22 mouse cellular contexts compared by ENCODE assay signal in the genomic region with DNA sequence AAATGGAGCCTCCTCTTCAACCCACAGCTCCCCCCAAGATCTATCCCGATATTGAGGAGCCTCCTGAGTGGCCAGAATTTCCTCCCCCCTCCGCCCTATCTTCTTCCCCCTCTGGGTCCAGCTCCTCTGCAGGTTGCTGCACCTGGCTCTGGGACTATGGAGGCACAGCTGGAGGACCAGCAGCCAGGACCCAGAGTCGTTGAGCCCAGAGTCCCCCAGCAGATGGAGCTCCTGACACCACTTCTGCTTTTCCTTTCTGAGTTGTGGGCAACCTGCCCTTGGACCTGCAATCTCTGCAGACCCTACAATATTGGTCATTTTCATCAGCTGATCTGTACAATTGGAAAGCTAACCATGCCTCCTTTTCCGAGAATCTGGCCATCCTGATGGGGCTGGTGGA.
A peak's percentile ranks its signal among the peaks of the same experiment; 100 is the strongest.
DNase-seq lines count a peak whose midpoint lies in the region; ATAC-seq and TF ChIP-seq lines count a peak whose summit lies in the region.
"Had no signal": no experiment of that assay in that cellular context is flagged by ENCODE, and none has a peak within 500 bp of the region (broad histone marks: within the 10 kb centered on the region; RNA-seq: fewer than 3 reads in every experiment).

No protein-coding gene starts in this region.

- H3K4me3 ChIP-seq in layer of hippocampus, adult 2 months, result no peak overlapping the region
- H3K4me3 ChIP-seq: embryonic facial prominence, embryonic 13.5 days; gastrocnemius, adult 2 months; heart, embryonic 10.5 days; hindbrain, embryonic 13.5 days had no signal

- ATAC-seq in megakaryocyte progenitor cell, adult 5-6 weeks (replicated peaks; ENCODE audit: poor library complexity), result peak; percentile 29; the same call in 1 of the 2 replicates
- ATAC-seq: activated CD4-positive, CD25-positive, alpha-beta regulatory T cell, adult 4 months; forebrain, embryonic 14.5 days; hindbrain, postnatal 0 days had no signal

- DNase-seq in layer of hippocampus, adult 2 months (ENCODE audit: low spot score in 2 of 2), result no peak
- DNase-seq in layer of hippocampus, postnatal 25 days (ENCODE audit: extremely low spot score in 1 of 2, low spot score in 1 of 2), result no peak
- DNase-seq in R1 (ENCODE audit: low read depth, low spot score), result peak; percentile 4
- DNase-seq in brain, embryonic 14.5 days (ENCODE audit: low read depth), result no peak
- no peak for DNase-seq in cerebellum, postnatal 14 days
- no peak for DNase-seq in gastrocnemius, postnatal 25 days
- DNase-seq: adrenal gland, postnatal 14 days; cerebellum, adult 18-20 months; cerebellum, postnatal 36 days; gastrocnemius, adult 2 months; gastrocnemius, postnatal 36 days; heart, adult 11 months; heart, postnatal 10 days; heart, postnatal 4 days; kidney, adult 11 months had no signal

- no peak for TF ChIP-seq POLR2A in brain, embryonic 14.5 days (IDR thresholded peaks at IDR 0.05; ENCODE audit: borderline replicate concordance, extremely low read depth, insufficient read depth, insufficient read length, poor library complexity, severe bottlenecking)

- TF ChIP-seq CTCF in layer of hippocampus, adult 2 months (conservative IDR thresholded peaks at IDR 0.05), result peak; percentile 22; the same call in 1 of the 2 replicates
- TF ChIP-seq CTCF in brain, embryonic 14.5 days (IDR thresholded peaks at IDR 0.05; ENCODE audit: borderline replicate concordance, extremely low read depth, insufficient read depth, insufficient read length), result peak; percentile 18; the same call in 1 of the 2 replicates

- no peak overlapping the region for H3K27ac ChIP-seq in layer of hippocampus, adult 2 months
- H3K27ac ChIP-seq: embryonic facial prominence, embryonic 13.5 days; gastrocnemius, adult 2 months; heart, embryonic 10.5 days; hindbrain, embryonic 13.5 days; hindbrain, postnatal 0 days had no signal
